Mouse (Mus musculus): ENCODE measurements around the gene Plekhm1. TPM values are rescaled to one million over a fixed set of nuclear protein-coding genes. Genes with fewer than 3 reads are reported as not detected.

Gene Plekhm1
- total and polyA plus RNA-seq, 3 experiments = 3.4 to 10.0 TPM; not detected in 1

GRCm38 (mm10) chr11:103331502-103332185 lies 80.8 kb downstream of the Plekhm1 start:
- Histone ChIP-seq H3K4me3 (ENCODE audit: control insufficient read depth in 1 of 2, insufficient read depth in 1 of 2, low read depth in 2 of 2, low read length in 2 of 2) (no peak overlapping the region), H3K79me2 (ENCODE audit: control insufficient read depth, insufficient read depth, low read length, poor library complexity) (no peaks in the 10 kb centered on the region), H3K4me1 (ENCODE audit: control insufficient read depth in 1 of 2, insufficient read depth in 2 of 2, low read length in 2 of 2) (no peaks in the 10 kb centered on the region), H3K9me3 (replicated peaks; ENCODE audit: insufficient read depth, low read length) (no peaks in the 10 kb centered on the region), H3K27ac (ENCODE audit: control insufficient read depth, low read depth, low read length) (no peak overlapping the region), H3K36me3 (ENCODE audit: control insufficient read depth in 1 of 2, insufficient read depth in 2 of 2, low read length in 2 of 2) (no peaks in the 10 kb centered on the region), H3K9ac (ENCODE audit: control insufficient read depth, low read depth, low read length, poor library complexity, severe bottlenecking) (no peak overlapping the region), H3K27me3 (ENCODE audit: control insufficient read depth in 1 of 2, insufficient read depth in 2 of 2, low read length in 2 of 2) (no peaks in the 10 kb centered on the region)
- no peak for DNase-seq (ENCODE audit: low read depth, low spot score)
- TF ChIP-seq RAD21 (IDR thresholded peaks at IDR 0.05; ENCODE audit: low read depth, low read length) (no peak), HCFC1 (IDR thresholded peaks at IDR 0.05; ENCODE audit: low read depth, low read length) (no peak), MAZ (IDR thresholded peaks at IDR 0.05; ENCODE audit: low read depth, low read length) (no peak), SMC3 (IDR thresholded peaks at IDR 0.05; ENCODE audit: low read depth, low read length) (no peak), E2F4 (IDR thresholded peaks at IDR 0.05; ENCODE audit: borderline replicate concordance, low read depth, low read length) (no peak), MEF2A (IDR thresholded peaks at IDR 0.05; ENCODE audit: extremely low read depth, insufficient replicate concordance, low read depth, low read length, poor library complexity, severe bottlenecking) (no peak), CHD1 (IDR thresholded peaks at IDR 0.05; ENCODE audit: low read depth, low read length) (no peak), NRF1 (IDR thresholded peaks at IDR 0.05; ENCODE audit: insufficient read depth, low read depth, low read length, poor library complexity, severe bottlenecking) (no peak), POLR2A (IDR thresholded peaks at IDR 0.05; ENCODE audit: control insufficient read depth in 1 of 2, insufficient read depth in 1 of 2, low read depth in 1 of 2, low read length in 2 of 2, poor library complexity in 1 of 2) (no peak), MAFK (IDR thresholded peaks at IDR 0.05; ENCODE audit: borderline replicate concordance, low read depth, low read length) (no peak), USF2 (IDR thresholded peaks at IDR 0.05; ENCODE audit: borderline replicate concordance in 1 of 2, insufficient read depth in 1 of 2, low read depth in 1 of 2, low read length in 2 of 2) (no peak), CHD2 (IDR thresholded peaks at IDR 0.05; ENCODE audit: low read length) (no peak), TBP (IDR thresholded peaks at IDR 0.05; ENCODE audit: low read depth, low read length) (no peak)

GRCm38 (mm10) chr11:103330651-103331319 lies 81.7 kb downstream of the Plekhm1 start:
- Histone ChIP-seq H3K27ac (ENCODE audit: control insufficient read depth, low read depth, low read length) (no peak overlapping the region), H3K9ac (ENCODE audit: control insufficient read depth, low read depth, low read length, poor library complexity, severe bottlenecking) (no peak overlapping the region), H3K36me3 (ENCODE audit: control insufficient read depth in 1 of 2, insufficient read depth in 2 of 2, low read length in 2 of 2) (no peaks in the 10 kb centered on the region), H3K79me2 (ENCODE audit: control insufficient read depth, insufficient read depth, low read length, poor library complexity) (no peaks in the 10 kb centered on the region), H3K27me3 (ENCODE audit: control insufficient read depth in 1 of 2, insufficient read depth in 2 of 2, low read length in 2 of 2) (no peaks in the 10 kb centered on the region), H3K9me3 (replicated peaks; ENCODE audit: insufficient read depth, low read length) (no peaks in the 10 kb centered on the region), H3K4me3 (ENCODE audit: control insufficient read depth in 1 of 2, insufficient read depth in 1 of 2, low read depth in 2 of 2, low read length in 2 of 2) (no peak overlapping the region), H3K4me1 (ENCODE audit: control insufficient read depth in 1 of 2, insufficient read depth in 2 of 2, low read length in 2 of 2) (no peaks in the 10 kb centered on the region)
- peak; percentile 55 for TF ChIP-seq SMC3 (IDR thresholded peaks at IDR 0.05; ENCODE audit: low read depth, low read length)
- TF ChIP-seq CTCF (IDR thresholded peaks at IDR 0.05 in 2 of 3, conservative IDR thresholded peaks at IDR 0.05 in 1 of 3; ENCODE audit: control insufficient read depth in 1 of 3, insufficient read depth in 1 of 3, low read depth in 2 of 3, low read length in 3 of 3, poor library complexity in 1 of 3, severe bottlenecking in 1 of 3) = peak; percentile 5 to 66 (median 31); a peak in 4 of 6 replicates
- TF ChIP-seq RAD21 (IDR thresholded peaks at IDR 0.05; ENCODE audit: low read depth, low read length) = peak; percentile 56
- no peak for TF ChIP-seq ZMIZ1 (IDR thresholded peaks at IDR 0.05; ENCODE audit: low read depth, low read length)
- DNase-seq (ENCODE audit: low read depth, low spot score) = peak; percentile 48

Measured in MEL (cell line).